Mouse (Mus musculus): ENCODE data around the gene Bdh1. TPM values are rescaled to one million over a fixed set of nuclear protein-coding genes. Genes with fewer than 3 reads are reported as not detected.
"Not testable (repeated sequence)": the region's sequence is repeated elsewhere in the genome, so short reads cannot be mapped to it uniquely, and the experiment has no call there.

Gene Bdh1
- total RNA-seq (2021): 10 to 100 TPM; 11.1 to 63.3 TPM
- long read RNA-seq, experiment 1, transcript Bdh1-201 (7 exons, 1,711 nt): major isoform, 6 of 11 reads
- long read RNA-seq, experiment 1, partial matches to known transcripts: 0 of 11 reads
- long read RNA-seq, experiment 1, other reads (novel, unspliced or antisense): 3 of 11 reads
- long read RNA-seq, experiment 2, partial matches to known transcripts: 0 of 4 reads
- long read RNA-seq, experiment 2, other reads (novel, unspliced or antisense): 2 of 4 reads

- DNase-seq (ENCODE audit: low spot score in 2 of 2): no peak
These were observed at the start of gene Bdh1 for GRCm38 (mm10) chr16:31422000-31422399. Gene Bdh1 (plus strand): TSS chr16:31422280.

DNA sequence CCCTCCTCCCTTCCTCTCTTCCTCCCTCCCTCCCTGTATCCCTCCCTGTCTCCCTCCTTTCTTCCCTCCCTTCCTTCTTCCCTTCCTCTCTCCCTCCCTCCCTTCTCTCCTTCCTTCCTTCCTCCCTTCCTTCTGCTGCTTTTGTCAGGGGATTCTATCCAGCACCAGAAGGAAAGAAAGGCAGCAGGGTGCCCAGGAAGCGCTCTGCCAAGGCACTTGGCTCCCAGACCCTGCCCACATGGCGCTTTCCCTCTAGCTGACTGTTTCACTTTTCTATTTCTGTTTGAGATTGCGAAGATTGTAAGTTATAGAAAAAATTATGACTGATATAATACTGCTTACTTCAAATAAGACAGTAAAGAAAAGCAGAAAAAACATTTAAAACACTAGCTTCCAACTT, 49.8 kb upstream of the Bdh1 start:
- not testable (repeated sequence) for DNase-seq (ENCODE audit: low spot score in 2 of 2)

GRCm38 (mm10) chr16:31375877-31376582, 46.0 kb upstream of the Bdh1 start:
- not testable (repeated sequence) for DNase-seq (ENCODE audit: low spot score in 2 of 2)

DNA sequence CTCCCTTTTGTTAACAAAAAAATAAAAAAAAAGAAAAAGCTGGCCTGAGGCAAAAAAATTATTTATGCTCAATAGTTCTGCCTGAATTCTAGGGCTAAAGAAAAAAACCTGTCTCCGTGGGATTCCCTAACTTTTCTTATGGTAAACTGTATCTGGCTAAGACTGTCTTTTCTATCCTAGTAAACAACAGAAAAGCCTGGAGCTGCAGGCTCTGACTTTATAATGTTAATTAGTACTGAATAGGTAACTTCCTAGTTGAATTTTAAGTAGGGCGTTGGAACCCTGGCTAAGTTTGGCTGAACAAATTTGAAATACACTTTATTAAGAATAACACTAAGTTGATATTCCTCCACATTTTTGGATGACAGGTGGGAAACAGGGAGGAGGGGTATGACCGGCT, 33.8 kb upstream of the Bdh1 start:
- DNase-seq (ENCODE audit: low spot score in 2 of 2): not testable (repeated sequence)

- DNase-seq (ENCODE audit: low spot score in 2 of 2): no peak
These were observed 22.8 kb upstream of the Bdh1 start for GRCm38 (mm10) chr16:31399231-31399630.

- DNase-seq (ENCODE audit: low spot score in 2 of 2): no peak
These were observed 21.0 kb upstream of the Bdh1 start for GRCm38 (mm10) chr16:31400908-31401692.

GRCm38 (mm10) chr16:31402096-31402495, 20.0 kb upstream of the Bdh1 start:
- DNase-seq (ENCODE audit: low spot score in 2 of 2): no peak

GRCm38 (mm10) chr16:31403971-31404370, 18.1 kb upstream of the Bdh1 start:
- DNase-seq (ENCODE audit: low spot score in 2 of 2): no peak

DNA sequence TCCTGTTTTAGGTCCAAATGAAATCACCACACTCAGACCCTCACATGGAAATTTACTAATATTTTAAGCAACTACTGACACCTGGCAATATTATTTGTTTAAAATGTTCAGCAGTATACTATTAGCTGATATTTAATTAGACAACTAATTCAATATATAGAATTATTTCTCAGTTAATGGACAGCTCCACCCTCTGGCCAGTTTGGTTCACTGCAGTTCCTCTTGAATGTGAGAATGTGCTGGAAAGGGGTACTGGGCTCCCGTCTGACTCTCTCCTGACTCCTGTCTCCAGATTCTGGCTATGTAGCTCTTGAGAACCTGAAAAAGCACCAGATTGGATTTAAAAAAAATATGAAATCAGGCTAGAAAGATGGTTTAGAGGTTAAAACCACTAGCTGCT, 17.0 kb upstream of the Bdh1 start:
- no peak for DNase-seq (ENCODE audit: low spot score in 2 of 2)

DNA sequence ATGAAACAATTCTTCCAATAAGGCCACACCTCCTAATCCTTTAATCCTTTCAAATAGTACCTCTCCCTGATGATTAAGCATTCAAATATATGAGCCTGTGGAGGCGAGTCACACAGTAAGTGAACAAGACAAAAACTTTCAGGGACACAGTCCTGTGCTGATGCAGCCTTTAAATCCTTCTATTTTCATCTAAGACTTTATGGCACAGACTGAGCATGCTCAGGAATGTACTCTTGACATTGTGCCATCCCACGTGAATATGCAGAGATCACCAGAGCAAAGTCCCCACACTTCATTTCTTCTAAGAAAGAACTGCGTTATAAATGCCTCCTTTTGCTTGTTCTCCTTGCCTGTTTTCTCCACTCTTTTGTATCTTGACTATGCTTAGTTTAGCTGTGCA, 14.2 kb upstream of the Bdh1 start:
- no peak for DNase-seq (ENCODE audit: low spot score in 2 of 2)

DNA sequence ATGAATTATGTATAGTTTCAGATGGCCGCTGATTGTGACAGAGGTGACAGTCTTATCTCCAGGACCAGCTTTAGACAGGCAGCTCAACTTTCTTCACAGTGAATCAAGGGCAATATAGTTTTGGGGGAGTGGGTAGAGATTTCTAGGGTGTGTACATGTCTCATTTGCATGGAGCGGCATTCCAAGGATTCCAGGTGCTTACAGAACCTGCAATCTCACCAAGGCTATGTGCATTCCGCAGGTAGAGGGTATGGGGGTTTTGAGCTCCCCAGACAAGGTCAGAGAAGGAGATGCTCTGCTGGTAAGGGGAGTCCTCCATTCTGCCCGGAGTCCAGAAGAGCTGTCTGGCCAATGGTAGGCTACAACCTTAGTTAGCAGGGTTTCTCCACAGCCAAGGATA, 11.1 kb upstream of the Bdh1 start:
- no peak for DNase-seq (ENCODE audit: low spot score in 2 of 2)

DNA sequence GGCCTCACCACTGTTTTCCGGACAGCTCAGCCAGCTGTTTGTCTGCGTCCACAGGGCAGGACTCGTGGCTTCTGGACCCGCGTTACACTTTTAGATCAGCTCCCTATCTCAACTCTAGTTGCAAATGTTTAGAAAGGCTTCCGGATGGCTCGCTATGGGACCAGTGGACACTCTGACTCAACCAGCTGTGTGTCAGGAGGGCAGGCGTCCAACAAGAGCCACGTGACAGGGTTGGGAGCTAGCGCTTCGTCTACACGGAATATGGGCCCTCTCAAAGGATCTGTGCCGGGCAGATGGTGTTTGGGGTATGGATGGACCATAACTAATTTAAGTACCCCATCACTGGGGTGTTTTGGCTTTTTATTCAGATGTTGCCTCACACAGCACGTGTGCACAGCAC, 9.8 kb upstream of the Bdh1 start:
- no peak for DNase-seq (ENCODE audit: low spot score in 2 of 2)

- DNase-seq (ENCODE audit: low spot score in 2 of 2): no peak
These were observed 8.3 kb upstream of the Bdh1 start for GRCm38 (mm10) chr16:31413777-31414176.

GRCm38 (mm10) chr16:31415885-31416450, 6.1 kb upstream of the Bdh1 start:
- no peak for DNase-seq (ENCODE audit: low spot score in 2 of 2)

DNA sequence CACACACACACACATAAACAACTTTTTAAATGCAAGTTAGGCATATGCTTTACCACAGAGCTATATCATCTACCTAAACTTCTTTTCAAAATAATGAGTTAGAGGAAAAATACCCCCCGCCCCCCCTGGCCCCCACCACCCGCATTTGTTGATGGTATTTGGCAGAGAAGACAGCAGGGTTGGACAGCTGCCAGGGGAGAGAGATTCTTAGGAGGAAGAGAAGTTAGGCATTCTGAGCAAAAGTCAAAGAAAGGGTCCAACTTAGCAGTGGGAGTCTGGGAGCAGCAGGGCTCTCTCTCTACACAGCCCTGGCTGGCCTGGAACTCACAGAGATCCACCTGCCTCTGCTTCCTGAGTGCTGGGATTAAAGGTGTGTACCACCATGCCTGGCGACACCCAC, 3.4 kb upstream of the Bdh1 start:
- DNase-seq (ENCODE audit: low spot score in 2 of 2): no peak

GRCm38 (mm10) chr16:31419457-31419856, 2.6 kb upstream of the Bdh1 start:
- no peak for DNase-seq (ENCODE audit: low spot score in 2 of 2)

DNA sequence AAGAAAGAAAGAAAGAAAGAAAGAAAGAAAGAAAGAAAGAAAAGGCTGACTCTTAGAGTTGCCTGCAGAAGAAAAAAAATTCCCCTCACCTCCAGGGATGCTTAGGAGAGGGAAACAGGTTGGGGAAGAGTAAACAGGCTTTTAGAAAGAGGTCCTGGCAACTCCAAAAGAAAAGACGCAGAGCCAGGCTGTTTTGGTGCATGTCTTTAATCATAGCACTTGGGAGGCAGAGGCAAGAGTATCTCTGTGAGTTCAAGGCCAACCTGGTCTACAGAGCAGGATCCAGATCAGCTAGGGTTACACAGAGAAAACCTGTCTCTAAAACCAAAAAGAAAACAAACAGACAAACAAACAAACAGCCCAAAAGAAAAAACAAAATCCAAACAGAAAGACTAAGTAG, 642 bp downstream of the Bdh1 start:
- no peak for DNase-seq (ENCODE audit: low spot score in 2 of 2)

DNA sequence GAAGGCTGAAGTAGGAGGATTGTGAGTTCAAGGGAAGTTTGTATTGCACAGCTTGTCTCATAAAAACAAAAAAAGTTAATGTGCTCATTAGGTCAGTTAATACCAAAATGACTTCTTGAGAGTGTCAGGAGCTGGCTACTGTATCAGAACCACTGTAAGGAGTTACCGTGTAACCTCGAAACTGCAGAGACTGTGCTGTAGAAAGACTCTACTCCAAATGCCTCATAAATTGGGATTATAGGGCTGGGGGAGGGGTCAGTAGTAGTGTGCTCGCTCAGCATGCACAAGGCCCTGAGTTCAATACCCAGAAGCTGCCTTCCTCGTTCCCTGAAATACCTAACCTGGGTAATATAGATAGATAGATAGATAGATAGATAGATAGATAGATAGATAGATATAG, 1.3 kb downstream of the Bdh1 start:
- no peak for DNase-seq (ENCODE audit: low spot score in 2 of 2)

DNA sequence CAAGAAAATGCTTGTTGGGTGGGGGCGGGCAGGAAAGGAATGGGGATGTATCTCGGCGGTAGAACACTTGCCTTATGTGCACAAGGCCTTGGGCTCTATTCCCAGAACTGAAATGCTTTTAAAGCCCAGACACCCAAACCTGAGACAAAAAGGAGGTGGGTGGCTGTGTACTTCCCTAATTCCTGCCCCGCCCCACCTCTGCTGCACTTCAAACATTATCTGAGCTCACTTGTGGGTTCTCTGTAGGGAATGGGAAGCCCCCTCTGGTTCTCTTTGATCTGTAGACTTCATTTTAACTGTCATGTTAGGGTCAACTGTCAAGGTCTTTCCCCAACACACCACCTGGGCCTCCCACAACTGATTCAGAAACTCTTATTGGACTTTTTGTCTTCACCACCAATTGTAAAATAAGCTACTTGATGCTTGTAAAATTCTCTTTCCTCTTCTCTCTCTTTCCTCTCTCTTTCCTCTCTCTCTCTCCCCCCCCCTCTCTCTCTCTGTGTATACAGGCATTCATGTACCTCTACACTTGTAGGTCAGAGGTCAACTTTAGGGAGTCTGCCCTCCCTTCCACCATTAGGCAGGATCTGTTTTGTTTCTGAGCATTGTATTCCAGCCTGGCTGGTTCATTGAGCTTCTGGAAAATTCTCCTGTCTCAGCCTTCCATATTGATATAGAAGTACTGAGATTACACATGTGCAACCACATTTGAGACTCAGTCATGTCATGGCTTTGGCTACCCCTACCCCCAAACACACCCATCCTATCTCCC, 2.5 kb downstream of the Bdh1 start:
- no peak for DNase-seq (ENCODE audit: low spot score in 2 of 2)

DNA sequence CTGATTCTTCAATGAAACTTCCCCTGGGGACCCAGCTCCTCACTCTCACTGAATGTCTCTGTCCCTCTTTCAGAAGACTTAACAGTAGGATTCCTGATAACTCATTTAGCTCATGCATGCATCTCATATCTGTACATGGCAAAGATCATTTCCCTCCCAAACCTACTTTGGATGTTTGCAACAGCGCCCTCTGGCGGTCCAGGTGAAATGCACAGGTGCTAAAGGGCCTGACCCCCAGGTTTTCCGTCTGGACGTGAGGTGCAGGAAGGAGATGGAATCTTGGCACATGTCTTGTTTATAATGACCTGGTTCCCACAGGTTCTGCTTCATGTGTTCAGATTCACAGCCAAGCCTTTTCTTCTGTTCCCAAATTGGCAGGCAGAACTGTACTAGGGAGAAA, 3.4 kb downstream of the Bdh1 start:
- DNase-seq (ENCODE audit: low spot score in 2 of 2): peak; percentile 33 to 62

DNA sequence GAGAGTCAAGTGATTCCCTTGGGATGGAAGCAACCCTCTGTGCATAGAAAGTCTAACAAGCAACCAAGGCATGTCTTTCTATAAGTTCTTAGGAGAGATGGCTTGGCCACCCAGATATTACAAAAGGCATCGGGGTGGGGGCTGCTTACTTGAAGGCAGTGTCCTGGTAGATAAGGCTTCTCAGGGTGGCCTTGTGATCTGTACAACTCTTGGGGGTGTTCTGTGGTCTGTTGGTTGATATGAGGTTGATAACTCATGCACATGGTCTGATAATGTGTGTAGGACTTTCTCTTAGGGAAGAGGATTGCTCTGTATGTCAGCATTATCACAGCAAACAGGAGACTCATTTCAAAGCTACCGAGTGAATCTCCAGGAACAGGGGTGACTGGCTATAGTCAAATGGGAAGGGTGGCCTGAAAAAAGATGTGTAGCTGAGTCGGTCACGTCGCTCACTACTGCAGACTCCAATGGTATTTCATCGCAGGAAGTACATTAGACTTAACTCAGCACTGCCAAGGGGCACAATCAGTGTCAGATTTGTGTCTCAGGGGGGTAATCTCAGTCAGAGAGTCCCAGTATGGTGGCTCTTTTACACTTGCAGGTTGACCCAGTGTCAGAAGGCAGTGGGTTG, 4.5 kb downstream of the Bdh1 start:
- no peak for DNase-seq (ENCODE audit: low spot score in 2 of 2)

All from adrenal gland, postnatal 4 days (tissue).